Mouse (Mus musculus) small intestine, adult 2 months (tissue): Measurements from ENCODE around the gene Zpr1.

Experiments used
- CTCF ChIP-seq: fragments of 200-500 bp; IDR thresholded peaks from 2 replicates; pipeline ENCODE4 v1.5.1; 2012; ENCODE audit warnings: low read depth, mild to moderate bottlenecking, control low read depth, inconsistent platforms, low read length, moderate library complexity, mixed read lengths; ENCODE audit not compliant: insufficient replicate concordance, insufficient read length; ENCODE audit errors: extremely low read depth
- POLR2A ChIP-seq: fragments of 200-500 bp; IDR thresholded peaks from 2 replicates; pipeline ENCODE4 v1.6.1; 2012; ENCODE audit warnings: low read depth, mild to moderate bottlenecking, control low read depth, inconsistent platforms, low read length, moderate library complexity

- TF ChIP-seq CTCF: no peak
- TF ChIP-seq POLR2A: no peak
Measured at GRCm38 (mm10) chr9:46243584-46243983, 29.3 kb upstream of the Zpr1 start.
